Mouse (Mus musculus) G1E (cell line): ENCODE measurements around the gene Lmna. TPM values are rescaled to one million over a fixed set of nuclear protein-coding genes. Genes with fewer than 3 reads are reported as not detected.

Experiments
- ATAC-seq: 2 replicates; pipeline ENCODE4 v1.8.0; 2016; ENCODE audit warnings: mild to moderate bottlenecking; ENCODE audit not compliant: insufficient number of reproducible peaks, poor library complexity, low FRiP score, severe bottlenecking; ENCODE audit errors: extremely low read depth
- DNase-seq: peaks from one replicate; pipeline ENCODE4 v3.0.0; 2012; ENCODE audit warnings: low spot score
- H3K27me3 ChIP-seq: 2 replicates; pipeline ENCODE4 v1.6.1; 2012; ENCODE audit warnings: mild to moderate bottlenecking, low read length, inconsistent platforms; ENCODE audit not compliant: insufficient read depth
- H3K36me3 ChIP-seq: replicated peaks from 2 replicates; pipeline ENCODE3; 2012; ENCODE audit warnings: mild to moderate bottlenecking, inconsistent platforms
- H3K4me1 ChIP-seq: 2 replicates; pipeline ENCODE4 v1.6.1; 2012; ENCODE audit warnings: low read depth, low read length, inconsistent platforms, mixed read lengths; ENCODE audit not compliant: insufficient read depth
- H3K4me3 ChIP-seq: 2 replicates; pipeline ENCODE4 v1.5.1; 2012; ENCODE audit warnings: low read depth, mild to moderate bottlenecking, inconsistent platforms, low read length, moderate library complexity, mixed read lengths
- H3K9me3 ChIP-seq: replicated peaks from 2 replicates; pipeline ENCODE4 v1.6.1; 2012; ENCODE audit warnings: inconsistent platforms
- CTCF ChIP-seq: IDR thresholded peaks from 2 replicates; pipeline ENCODE4 v1.5.1; 2012; ENCODE audit warnings: low read depth, low read length, inconsistent platforms, mixed read lengths
- GATA1 ChIP-seq: IDR thresholded peaks from 2 replicates; pipeline ENCODE4 v1.6.1; 2012; ENCODE audit warnings: borderline replicate concordance, low read length, inconsistent platforms, mixed read lengths
- GATA2 ChIP-seq: IDR thresholded peaks from 2 replicates; pipeline ENCODE4 v1.6.1; 2012; ENCODE audit warnings: low read depth, low read length, inconsistent platforms, borderline replicate concordance
- POLR2AphosphoS5 ChIP-seq: IDR thresholded peaks from 2 replicates; pipeline ENCODE4 v1.6.1; 2012; ENCODE audit warnings: low read depth, low read length, inconsistent platforms; ENCODE audit not compliant: insufficient replicate concordance
- TAL1 ChIP-seq: conservative IDR thresholded peaks from 2 replicates; pipeline ENCODE4 v1.6.1; 2012; ENCODE audit warnings: low read depth, low read length, inconsistent platforms, mixed read lengths
- polyA plus RNA-seq: library from polyadenylated mRNA; stranded (reverse); fragments of >175 nt; gene quantifications from 2 replicates; pipeline ENCODE4 v1.2.3, GENCODE M21; 2012
- total RNA-seq, 2 experiments: library from RNA; stranded (forward) in 1 of 2; stranded (reverse) in 1 of 2; fragments of 200-1000 nt in 1 of 2; fragments of >200 nt in 1 of 2; fragmentation: Nextera tagmentation in 1 of 2; gene quantifications; 2 replicates each; pipeline ENCODE4 v1.2.3; 2014 to 2017

Lmna gene
- total and polyA plus RNA-seq, 3 experiments: 72.1 to 336 (median 98.2) TPM

DNA sequence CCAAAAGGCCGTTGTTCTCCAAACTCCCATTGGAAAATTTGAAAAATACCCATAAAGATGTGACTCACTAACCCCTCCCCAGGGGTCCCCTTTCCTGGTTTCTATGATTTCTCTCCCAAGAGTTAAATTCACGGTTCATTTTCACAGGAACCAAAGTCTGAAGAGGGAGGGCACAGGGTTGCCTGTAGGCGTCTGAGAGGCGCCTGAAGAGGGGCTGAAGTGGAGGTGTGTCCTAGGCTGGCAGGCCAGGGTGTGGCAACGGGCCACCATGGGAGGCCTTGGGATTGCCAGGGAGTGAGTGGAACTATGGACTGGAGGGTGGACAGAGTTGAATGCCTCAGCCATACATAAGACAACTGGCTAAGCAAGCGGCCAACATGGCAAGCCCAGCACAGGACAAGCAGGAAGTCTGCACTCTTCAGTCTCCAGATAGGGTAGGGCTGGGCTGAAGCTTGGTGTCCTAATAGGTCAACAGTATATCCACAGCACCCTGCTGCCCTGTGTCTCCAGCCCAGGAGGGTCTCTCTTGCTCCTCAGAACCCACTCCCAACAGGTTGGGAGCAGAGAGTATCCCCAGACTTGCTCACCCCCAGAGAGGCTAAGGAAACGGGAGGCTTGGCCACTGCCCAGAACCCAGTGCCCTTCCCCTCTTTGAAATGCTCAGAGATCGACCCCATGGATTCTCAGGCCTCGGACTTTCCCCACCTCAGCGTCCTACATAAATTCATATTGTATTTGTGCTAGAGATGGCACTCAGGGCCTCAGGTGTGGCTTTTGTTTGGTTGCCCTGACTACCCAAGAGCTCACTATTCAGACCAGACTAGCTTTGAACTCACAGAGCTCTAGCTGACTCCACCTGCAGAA lies 4.7 kb upstream of the Lmna start:
- DNase-seq (no peak), ATAC-seq (no peak)
- H3K36me3 ChIP-seq: no peaks in the 10 kb centered on the region
- TF ChIP-seq TAL1: no peak
- TF ChIP-seq GATA2: no peak
- TF ChIP-seq POLR2AphosphoS5: no peak
- no peak for TF ChIP-seq CTCF
- TF ChIP-seq GATA1: no peak
- no peaks in the 10 kb centered on the region; the same call in 1 of the 2 replicates for H3K27me3 ChIP-seq
- peaks cover 71% of the 10 kb centered on the region for H3K4me1 ChIP-seq
- peak overlapping the region; percentile 31; the same call in 1 of the 2 replicates for H3K4me3 ChIP-seq
- H3K9me3 ChIP-seq: no peaks in the 10 kb centered on the region

GRCm38 (mm10) chr3:88513546-88514115 lies 3.9 kb upstream of the Lmna start:
- Histone ChIP-seq H3K36me3 (no peaks in the 10 kb centered on the region), H3K27me3 (no peaks in the 10 kb centered on the region; the same call in 1 of the 2 replicates), H3K4me1 (peaks cover 75% of the 10 kb centered on the region), H3K4me3 (peak overlapping the region; percentile 31; the same call in 1 of the 2 replicates), H3K9me3 (no peaks in the 10 kb centered on the region)
- TF ChIP-seq CTCF (no peak), TAL1 (no peak), GATA1 (no peak), GATA2 (no peak), POLR2AphosphoS5 (no peak)
- no peak for ATAC-seq
- DNase-seq: no peak

DNA sequence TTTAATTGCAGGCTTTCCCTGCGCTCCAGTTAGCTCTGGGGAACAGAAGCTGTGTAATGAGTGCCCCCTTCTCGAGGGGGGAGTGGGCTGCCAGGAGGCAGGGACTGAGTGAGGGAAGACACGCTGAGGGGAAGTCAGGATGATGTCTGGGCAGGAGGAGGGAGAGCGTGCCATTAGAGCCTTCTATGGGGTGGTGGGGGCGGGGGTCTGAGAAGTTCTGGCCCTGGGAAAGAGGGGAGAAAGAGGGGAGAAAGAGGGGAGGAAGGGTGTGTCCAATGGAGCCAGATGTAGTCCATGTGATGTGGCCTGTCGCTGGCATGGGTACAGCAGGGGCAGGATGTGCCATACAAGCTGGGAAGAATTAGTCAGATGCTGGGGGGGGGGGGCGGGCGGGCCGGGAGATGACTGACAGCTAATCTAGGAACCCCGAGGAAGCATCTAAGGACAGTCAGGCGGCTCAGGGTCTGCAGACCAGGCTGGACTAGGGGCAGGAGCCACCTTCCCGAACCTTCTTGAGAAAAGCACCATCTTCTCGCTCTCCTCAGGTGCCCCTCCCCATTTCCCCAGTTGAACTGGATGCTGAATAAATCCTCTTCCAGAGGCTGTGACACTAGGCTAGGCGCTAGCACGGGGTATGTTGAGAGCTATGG lies 3.3 kb upstream of the Lmna start:
- TF ChIP-seq GATA1 (no peak), TAL1 (no peak), POLR2AphosphoS5 (no peak)
- no peaks in the 10 kb centered on the region for H3K9me3 ChIP-seq
- H3K4me1 ChIP-seq: peaks cover 81% of the 10 kb centered on the region
- H3K4me3 ChIP-seq: peak overlapping the region; percentile 31; the same call in 1 of the 2 replicates
- ATAC-seq (no peak), DNase-seq (no peak)
- H3K27me3 ChIP-seq: no peaks in the 10 kb centered on the region; the same call in 1 of the 2 replicates
- H3K36me3 ChIP-seq: peaks cover 2% of the 10 kb centered on the region

DNA sequence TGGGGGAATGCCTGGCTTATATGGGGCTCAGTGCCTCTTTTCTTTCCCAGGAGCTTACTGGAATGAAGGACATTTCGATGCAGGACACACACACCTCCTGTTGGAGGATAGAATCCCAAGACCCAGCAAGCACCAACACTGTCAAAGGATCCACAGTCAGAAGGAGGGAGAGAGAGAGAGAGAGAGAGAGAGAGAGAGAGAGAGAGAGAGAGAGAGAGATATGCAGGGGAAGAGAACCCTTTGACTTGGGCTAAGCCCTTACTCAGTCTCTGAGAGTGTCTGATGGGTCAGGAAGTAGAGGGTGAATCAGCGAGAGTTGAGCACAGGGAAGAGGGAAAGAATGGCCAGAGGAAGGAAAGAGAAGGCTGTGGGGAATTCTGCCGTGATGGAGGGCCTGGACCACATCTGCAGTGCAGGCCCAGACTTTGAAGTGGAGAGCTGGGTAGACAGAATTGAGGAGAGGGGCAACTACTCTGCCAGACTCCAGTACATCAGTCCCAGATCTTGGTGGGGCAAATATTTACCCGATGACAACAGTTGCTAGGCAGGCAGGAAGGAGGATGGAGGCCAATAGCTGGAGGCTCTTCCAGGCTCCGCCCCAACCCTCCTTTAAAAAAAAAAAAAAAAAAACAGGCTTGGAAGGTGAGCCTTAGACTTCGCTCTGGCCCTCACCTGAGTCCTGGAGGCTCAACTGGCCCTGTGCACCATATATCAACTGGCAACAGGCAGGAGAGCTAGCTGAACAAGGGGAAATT lies 2.6 kb upstream of the Lmna start:
- TF ChIP-seq POLR2AphosphoS5 (no peak), GATA1 (no peak), GATA2 (no peak), CTCF (no peak), TAL1 (no peak)
- no peak overlapping the region; the same call in 1 of the 2 replicates for H3K4me3 ChIP-seq
- ATAC-seq (no peak), DNase-seq (no peak)
- H3K36me3 ChIP-seq: peaks cover 4% of the 10 kb centered on the region
- peaks cover 87% of the 10 kb centered on the region for H3K4me1 ChIP-seq
- no peaks in the 10 kb centered on the region for H3K27me3 ChIP-seq
- no peaks in the 10 kb centered on the region for H3K9me3 ChIP-seq

DNA sequence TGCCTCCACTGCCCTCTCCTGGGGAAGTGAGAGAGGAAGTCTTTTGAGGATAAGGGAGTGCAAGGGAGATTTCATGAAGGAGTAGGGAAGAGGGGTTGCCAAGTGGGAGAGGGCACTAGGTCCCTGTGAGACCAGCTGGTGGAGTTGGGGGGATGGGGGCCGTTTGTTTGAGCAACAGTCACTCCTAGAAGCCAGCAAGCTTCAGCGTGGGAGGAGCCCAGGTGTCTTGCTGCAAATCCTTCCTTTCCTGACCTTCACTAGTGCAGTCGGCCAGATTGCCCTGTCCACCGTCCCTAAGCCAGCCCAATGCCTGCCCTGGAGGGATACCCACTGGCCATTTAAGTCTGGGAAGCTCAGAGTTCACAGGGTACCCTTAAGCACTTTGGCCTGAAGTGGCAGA lies 1.8 kb upstream of the Lmna start:
- no peak for DNase-seq
- no peak for ATAC-seq
- Histone ChIP-seq H3K4me1 (peaks cover 94% of the 10 kb centered on the region), H3K4me3 (peak overlapping the region; percentile 22; the same call in 1 of the 2 replicates), H3K36me3 (peaks cover 7% of the 10 kb centered on the region), H3K9me3 (no peaks in the 10 kb centered on the region), H3K27me3 (no peaks in the 10 kb centered on the region)
- TF ChIP-seq GATA1 (no peak), POLR2AphosphoS5 (no peak), GATA2 (no peak), CTCF (no peak), TAL1 (no peak)
